Mouse (Mus musculus) right cerebral cortex, postnatal 4 days (tissue): ENCODE results near the gene Fgf15.
"Not testable (repeated sequence)": the region's sequence is repeated elsewhere in the genome, so short reads cannot be mapped to it uniquely, and the experiment has no call there.

Source experiments
- DNase-seq: peaks from one replicate; pipeline ENCODE4 v3.0.0-alpha.2; 2022

The Fgf15 gene

GRCm38 (mm10) chr7:144896294-144897218 is at the start of gene Fgf15:
Gene Fgf15 (plus strand): TSS chr7:144896531.
- DNase-seq, result peak; percentile 29

GRCm38 (mm10) chr7:144847067-144847466 is 49.3 kb upstream of the Fgf15 start, which contains the start of gene Fgf4:
Gene Fgf4 (plus strand): TSS chr7:144847367.
- DNase-seq, result no peak

DNA sequence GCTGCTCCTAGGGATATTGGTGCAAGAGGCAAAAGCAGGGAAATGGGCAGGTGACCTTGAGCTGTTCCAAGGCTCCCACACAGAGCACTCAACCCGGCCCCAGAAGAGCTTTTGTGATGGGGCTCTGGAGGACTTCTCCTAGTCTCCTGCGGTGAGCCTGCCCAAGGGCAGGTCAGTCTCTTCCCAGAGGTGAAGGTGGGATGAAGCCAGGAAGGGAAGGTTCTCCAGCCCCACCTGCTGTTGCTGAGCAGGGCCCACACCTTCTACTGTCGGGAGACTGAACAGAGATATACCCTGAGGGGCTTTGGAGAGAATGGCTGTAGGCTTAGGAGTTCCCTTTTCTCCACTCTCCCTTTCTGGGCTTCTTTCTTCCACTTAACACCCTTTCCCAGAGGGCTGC is 45.0 kb upstream of the Fgf15 start:
- DNase-seq, result no peak

DNA sequence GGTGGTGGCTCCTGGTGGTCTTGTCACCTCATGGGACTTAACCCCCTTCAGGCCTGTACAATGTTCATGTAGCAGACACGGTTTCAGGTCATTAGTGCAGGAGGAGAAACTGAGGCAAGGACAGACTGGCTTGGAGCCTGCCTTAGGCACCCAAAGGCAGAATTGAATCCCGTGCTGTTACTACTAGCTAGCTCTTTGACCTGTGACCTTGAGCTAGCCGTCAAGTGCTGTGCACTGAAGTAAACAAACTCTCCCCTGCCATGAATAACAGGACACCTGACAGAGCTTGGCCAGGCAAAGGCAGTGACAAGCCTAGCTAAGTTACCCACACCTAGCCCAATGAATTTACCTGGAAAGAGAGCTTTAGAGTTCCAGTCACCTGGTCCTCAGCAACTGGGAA is 41.4 kb upstream of the Fgf15 start:
- DNase-seq, result no peak

- DNase-seq, result no peak
Observed at GRCm38 (mm10) chr7:144857158-144857557, 39.2 kb upstream of the Fgf15 start.

DNA sequence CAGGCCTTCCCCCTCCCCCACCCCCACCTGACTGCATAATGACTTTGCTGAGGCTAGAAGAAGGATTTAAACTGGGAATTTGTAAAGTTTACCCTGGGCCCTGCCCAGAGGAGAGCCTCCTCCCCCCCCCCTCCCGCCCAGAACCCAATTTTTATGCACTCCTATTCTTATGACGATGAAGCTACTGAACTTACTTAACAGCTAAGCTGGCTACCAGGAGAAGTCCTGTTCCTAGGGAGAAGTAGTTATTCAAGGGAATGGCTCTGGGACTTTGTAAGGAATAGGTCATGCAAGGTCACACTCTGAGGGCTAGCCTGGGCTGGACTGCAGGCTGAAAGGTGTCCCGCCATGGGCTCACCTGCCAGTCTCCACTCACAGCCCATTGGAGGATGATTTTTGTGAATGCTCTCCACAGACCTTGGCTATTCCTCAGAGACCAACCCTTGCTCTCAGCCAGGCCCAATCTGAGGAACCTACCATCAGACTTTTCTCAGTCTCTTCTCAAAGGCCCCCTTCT is 38.4 kb upstream of the Fgf15 start:
- DNase-seq, result no peak

GRCm38 (mm10) chr7:144858702-144859101 is 37.6 kb upstream of the Fgf15 start:
- no peak for DNase-seq

DNA sequence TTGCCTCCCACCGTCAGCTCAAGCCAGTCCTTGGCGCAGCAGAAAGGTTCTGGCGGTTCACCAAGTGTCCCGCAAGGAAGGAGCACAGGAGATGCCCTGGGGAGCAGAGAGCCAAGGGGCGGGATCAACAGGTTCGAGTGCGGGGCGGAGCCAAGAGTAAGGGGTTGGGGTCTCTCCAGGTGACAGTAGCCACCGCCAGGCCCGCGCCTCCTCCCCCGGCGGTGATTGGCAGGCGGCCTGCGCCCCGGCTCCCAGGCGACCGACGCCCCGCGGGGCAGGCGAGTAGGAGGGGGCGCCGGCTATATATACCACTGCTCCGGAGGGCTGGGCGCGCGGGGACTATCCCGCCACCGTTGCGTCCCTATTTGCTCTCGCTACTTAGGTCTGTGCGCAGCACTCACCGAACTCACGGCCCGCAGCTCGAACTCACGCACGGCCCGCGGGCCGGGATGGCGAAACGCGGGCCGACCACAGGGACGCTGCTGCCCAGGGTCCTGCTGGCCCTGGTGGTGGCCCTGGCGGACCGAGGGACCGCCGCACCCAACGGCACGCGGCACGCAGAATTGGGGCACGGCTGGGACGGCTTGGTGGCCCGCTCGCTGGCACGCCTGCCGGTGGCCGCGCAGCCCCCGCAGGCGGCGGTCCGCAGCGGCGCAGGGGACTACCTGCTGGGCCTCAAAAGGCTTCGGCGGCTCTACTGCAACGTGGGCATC is 35.1 kb upstream of the Fgf15 start:
- DNase-seq, result no peak

DNA sequence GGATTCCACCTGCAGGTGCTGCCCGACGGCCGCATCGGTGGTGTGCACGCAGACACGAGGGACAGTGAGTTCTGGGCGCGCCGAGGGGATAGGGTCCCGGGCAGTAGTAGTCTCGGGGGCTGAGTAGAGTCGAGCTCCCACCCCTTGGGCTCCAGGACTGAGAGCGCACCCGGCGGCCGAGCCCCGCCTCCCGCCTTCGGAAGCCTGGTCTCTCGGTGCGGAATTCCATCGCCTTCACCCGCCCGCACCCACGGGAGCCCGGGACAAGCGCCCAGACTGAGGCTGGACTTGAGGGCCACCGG is 34.6 kb upstream of the Fgf15 start:
- DNase-seq, result no peak

GRCm38 (mm10) chr7:144862126-144862525 is 34.2 kb upstream of the Fgf15 start:
- no peak for DNase-seq

GRCm38 (mm10) chr7:144862712-144863111 is 33.6 kb upstream of the Fgf15 start:
- DNase-seq, result no peak

DNA sequence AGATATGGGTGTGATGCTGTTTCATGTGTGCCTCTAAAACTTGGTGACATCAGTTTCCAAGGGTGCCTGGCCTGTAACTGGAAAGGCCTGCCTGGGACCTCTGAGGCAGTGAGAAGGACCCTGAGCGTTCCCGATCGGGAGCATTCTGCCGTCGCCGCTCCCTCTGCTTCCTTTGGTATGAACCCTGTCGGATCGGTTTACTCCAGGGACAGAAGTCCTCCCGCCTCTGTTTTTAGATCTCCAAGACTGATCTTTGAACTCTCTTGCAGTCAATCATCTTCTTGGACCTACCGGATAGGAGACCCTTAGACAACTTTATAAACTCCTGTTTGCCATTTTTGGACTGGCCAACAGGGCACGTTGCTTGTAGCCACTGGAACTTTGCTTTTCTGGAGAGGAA is 33.1 kb upstream of the Fgf15 start:
- no peak for DNase-seq

DNA sequence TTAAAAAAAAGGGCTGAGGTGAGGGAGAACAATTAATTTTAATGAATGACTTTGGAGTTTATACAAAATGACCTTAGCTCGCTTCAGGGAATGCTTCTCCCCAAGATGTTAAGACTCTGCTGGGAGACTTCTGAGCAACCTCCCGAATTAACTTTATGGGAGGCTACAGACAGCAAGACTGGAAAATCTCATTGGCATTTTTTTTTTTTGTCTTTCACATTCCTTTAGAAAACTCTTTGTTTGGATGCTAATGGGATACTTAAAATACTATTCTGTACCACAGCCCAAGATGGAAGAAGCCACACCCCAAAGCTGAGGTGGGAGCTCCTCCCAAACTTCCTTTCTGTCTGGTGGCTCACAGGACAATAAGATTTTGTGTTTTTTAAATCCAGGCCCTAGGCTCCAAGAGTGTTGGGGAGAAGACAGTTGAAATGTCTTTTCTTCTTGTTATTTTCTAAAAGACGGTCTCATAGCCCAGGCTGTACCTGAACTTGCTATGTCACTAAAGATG is 32.1 kb upstream of the Fgf15 start:
- DNase-seq, result no peak

DNA sequence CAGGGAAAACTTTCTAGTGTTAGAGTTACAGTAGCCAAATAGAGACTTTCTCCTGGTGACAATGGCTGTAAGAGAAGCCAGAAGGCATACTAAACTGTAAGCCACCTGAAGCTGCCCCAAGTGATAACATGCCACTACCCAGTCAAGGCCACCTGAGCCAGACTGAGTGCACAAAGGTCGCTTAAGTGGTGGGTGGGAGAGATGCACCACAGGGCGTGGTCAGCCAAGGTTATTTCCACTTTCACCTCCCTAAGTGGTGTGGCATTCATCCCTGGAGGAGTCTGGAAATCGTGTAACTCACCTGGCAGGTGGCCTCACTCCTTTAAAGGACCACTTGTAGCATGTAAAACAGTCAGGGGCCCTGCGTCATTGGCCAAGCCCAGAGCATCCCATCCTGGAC is 29.2 kb upstream of the Fgf15 start:
- no peak for DNase-seq

DNA sequence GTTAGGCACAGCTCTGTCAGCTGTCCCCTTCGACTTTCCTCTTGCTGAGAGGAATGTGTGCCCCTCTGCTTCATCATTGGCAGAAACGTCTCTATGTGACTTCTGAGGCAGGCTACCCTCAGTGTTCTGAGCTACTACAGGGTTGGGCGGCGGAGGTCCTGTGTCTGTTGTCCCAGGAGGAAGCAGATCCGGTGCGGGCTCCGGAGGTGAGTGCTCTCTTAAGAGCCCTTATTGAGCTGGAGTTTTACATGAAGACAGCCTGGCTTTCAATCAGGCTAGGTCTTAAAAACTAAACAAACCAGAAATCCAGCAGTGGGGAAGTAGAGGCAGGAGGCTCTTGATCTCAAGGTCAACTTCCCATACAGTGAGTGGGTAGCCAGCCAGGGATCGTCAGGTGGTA is 28.7 kb upstream of the Fgf15 start:
- no peak for DNase-seq

- DNase-seq, result no peak
Observed at GRCm38 (mm10) chr7:144872420-144872819, 23.9 kb upstream of the Fgf15 start.

- no peak for DNase-seq
Observed at GRCm38 (mm10) chr7:144873160-144873559, 23.2 kb upstream of the Fgf15 start.

GRCm38 (mm10) chr7:144874226-144874625 is 22.1 kb upstream of the Fgf15 start:
- no peak for DNase-seq

DNA sequence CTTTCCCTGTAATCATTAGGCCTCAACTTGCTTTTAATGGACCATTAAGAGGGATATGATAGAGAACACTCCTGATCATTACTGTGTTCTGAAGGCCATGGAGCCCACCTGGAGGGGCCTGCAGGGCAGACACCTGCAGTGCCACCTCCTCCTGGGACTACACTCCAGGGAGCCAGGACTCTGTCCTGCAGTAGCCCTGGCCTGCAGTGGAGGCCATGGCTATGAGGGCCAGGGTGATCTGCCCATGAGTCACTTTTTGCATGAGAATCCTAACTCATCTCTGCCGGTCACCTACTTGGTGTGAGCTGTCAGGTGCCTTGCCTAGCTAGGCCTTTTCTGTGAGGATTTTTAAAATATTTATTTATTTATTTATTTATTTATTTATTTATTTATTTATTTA is 17.9 kb upstream of the Fgf15 start:
- no peak for DNase-seq

DNA sequence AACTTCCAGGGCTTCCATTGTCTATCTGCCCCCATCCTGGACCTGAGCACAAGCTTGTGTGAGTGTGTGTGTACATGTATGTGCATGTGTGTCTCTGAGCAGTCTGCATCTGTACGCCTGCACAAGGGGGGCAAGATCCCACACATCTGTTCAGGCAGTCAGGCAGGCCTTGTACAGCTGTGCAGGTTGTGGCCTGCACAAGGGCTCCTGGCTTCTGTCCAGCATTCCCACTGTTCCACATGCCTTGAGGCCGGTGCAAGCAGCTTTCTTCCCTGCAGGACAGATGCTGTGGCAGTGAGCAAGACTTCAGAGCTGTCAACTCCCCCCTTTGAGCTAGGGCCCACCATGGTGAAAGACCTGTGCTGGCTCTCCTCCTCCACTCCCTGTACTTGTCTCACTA is 13.2 kb upstream of the Fgf15 start:
- no peak for DNase-seq

DNA sequence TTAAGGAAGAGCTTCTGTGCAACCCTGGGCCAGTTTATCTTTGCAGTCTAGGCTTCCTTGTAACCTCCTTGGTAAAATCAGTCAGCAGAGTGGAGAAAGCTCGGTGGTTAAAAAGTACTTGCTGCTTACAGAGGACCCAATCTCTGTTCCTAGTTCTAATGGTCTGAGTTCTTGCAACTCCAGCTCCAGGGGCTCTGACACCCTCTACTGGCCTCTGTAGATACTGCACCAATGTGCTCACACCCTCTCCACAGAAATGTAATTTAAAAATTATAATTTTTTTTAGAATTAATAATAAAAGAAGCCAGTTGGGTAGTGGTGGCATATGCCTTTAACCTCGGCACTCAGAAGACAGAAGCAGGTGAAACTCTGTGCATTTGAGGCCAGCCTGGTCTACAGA is 8.7 kb upstream of the Fgf15 start:
- DNase-seq, result no peak

GRCm38 (mm10) chr7:144888564-144889299 is 7.6 kb upstream of the Fgf15 start:
- no peak for DNase-seq

GRCm38 (mm10) chr7:144890661-144891060 is 5.7 kb upstream of the Fgf15 start:
- not testable (repeated sequence) for DNase-seq
